Mouse (Mus musculus): ENCODE data around the gene Gm12166. TPM values are rescaled to one million over a fixed set of nuclear protein-coding genes. Genes with fewer than 3 reads are reported as not detected.

The Gm12166 gene
- polyA plus RNA-seq, 1 experiment from 2014 or later: 4.5 TPM

DNA sequence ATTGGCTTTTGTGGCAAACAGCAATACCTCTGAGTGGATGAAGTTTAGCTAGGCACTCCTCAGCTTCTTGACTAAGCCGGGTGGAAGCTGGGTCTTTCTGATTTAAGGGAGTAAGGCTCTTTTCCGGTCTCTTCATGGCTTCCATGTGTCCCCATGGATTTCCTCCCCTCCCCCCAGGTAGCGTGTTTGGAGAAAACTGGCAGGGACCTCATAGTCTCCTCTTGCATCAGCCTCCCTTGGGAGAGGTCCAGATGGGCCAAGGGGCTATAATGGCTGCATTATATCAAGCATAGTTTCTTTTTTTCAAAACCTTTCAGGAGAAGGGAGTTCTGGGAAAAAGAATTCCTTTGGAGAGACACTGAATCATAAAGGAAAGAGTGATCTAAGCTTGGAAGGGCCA is 32.4 kb upstream of the Gm12166 start:
- H3K4me1 ChIP-seq: peaks cover 68% of the 10 kb centered on the region
- no peak for ATAC-seq (ENCODE audit: borderline replicate concordance, extremely low read depth, low FRiP score, low TSS enrichment)
- H3K4me3 ChIP-seq: no peak overlapping the region
- no peaks in the 10 kb centered on the region for H3K36me3 ChIP-seq
- no peaks in the 10 kb centered on the region for H3K27me3 ChIP-seq
- H3K4me2 ChIP-seq: no peak overlapping the region
- WGBS: 54% methylated on average over 3 of the region's 3 CpGs
- no peak overlapping the region for H3K9ac ChIP-seq
- H3K27ac ChIP-seq: peak overlapping the region; percentile 74
- H3K9me3 ChIP-seq: no peaks in the 10 kb centered on the region

GRCm38 (mm10) chr11:46083835-46084444 is 31.8 kb upstream of the Gm12166 start:
- WGBS: 66% methylated on average over 11 of the region's 11 CpGs
- Histone ChIP-seq H3K4me2 (no peak overlapping the region), H3K36me3 (peaks cover under 1% of the 10 kb centered on the region; the same call in 1 of the 2 replicates), H3K9ac (no peak overlapping the region), H3K27ac (peak overlapping the region; percentile 74), H3K9me3 (no peaks in the 10 kb centered on the region), H3K4me1 (peaks cover 65% of the 10 kb centered on the region), H3K27me3 (no peaks in the 10 kb centered on the region), H3K4me3 (no peak overlapping the region)
- no peak for ATAC-seq (ENCODE audit: borderline replicate concordance, extremely low read depth, low FRiP score, low TSS enrichment)

DNA sequence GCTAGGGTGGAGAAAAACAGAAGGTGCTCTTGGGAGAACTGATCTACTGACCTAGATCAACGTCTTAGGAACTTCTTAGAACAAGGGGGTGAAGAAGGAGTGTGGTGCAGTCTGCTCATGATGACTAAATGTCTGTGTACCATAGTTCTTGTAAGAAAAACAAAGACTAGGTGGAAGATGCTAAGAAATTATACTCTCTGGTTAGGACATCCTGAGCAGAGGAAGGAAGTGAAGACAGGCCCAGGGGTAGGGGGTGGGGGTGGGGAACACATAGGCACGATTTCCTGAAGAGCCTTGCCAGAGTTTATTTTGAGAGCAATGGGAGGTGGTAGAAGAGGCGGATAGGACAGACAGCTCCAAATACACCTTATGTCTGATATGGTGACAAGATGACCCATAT is 31.3 kb upstream of the Gm12166 start:
- ATAC-seq (ENCODE audit: borderline replicate concordance, extremely low read depth, low FRiP score, low TSS enrichment): no peak
- H3K4me2 ChIP-seq: no peak overlapping the region
- peaks cover 5% of the 10 kb centered on the region; the same call in 1 of the 2 replicates for H3K36me3 ChIP-seq
- H3K4me1 ChIP-seq: peaks cover 61% of the 10 kb centered on the region
- no peak overlapping the region for H3K4me3 ChIP-seq
- no peaks in the 10 kb centered on the region for H3K9me3 ChIP-seq
- H3K9ac ChIP-seq: no peak overlapping the region
- H3K27me3 ChIP-seq: no peaks in the 10 kb centered on the region
- H3K27ac ChIP-seq: no peak overlapping the region
- WGBS: 47% methylated on average over 3 of the region's 3 CpGs

- Histone ChIP-seq H3K27ac (no peak overlapping the region), H3K9ac (no peak overlapping the region), H3K4me3 (no peak overlapping the region), H3K9me3 (no peaks in the 10 kb centered on the region), H3K4me1 (peaks cover 57% of the 10 kb centered on the region), H3K4me2 (no peak overlapping the region), H3K27me3 (no peaks in the 10 kb centered on the region), H3K36me3 (peaks cover 22% of the 10 kb centered on the region)
- no peak for ATAC-seq (ENCODE audit: borderline replicate concordance, extremely low read depth, low FRiP score, low TSS enrichment)
- WGBS: 68% methylated on average over 2 of the region's 2 CpGs
Observed at GRCm38 (mm10) chr11:46081075-46081474, 29.0 kb upstream of the Gm12166 start.

GRCm38 (mm10) chr11:46077732-46078375 is 25.7 kb upstream of the Gm12166 start:
- H3K36me3 ChIP-seq: peaks cover 22% of the 10 kb centered on the region
- H3K4me1 ChIP-seq: peaks cover 39% of the 10 kb centered on the region
- peak overlapping the region; percentile 25; the same call in 1 of the 2 replicates for H3K27ac ChIP-seq
- H3K27me3 ChIP-seq: no peaks in the 10 kb centered on the region
- H3K4me3 ChIP-seq: no peak overlapping the region
- no peaks in the 10 kb centered on the region for H3K9me3 ChIP-seq
- H3K4me2 ChIP-seq: no peak overlapping the region
- WGBS: 76% methylated on average over 7 of the region's 7 CpGs
- ATAC-seq (ENCODE audit: borderline replicate concordance, extremely low read depth, low FRiP score, low TSS enrichment): peak; percentile 70
- no peak overlapping the region for H3K9ac ChIP-seq

DNA sequence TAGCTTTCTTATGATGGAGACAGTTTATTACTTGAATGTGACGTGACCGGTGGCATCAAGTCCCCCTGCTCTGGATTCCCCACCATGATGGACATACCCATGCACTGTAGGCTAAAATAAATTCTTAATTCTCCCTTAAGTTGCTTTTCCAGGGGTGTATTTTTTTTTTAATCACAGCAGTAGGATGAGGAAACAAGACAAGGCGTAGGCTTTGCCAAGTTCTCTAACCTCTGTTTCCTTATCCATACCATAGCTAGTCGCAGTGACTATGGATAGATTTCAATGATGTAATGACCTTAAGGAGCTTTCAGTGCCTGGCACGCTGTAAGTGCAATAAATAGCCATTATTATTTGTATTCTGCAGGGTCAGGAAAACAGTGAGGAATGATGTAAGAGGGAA is 25.2 kb upstream of the Gm12166 start:
- Histone ChIP-seq H3K9me3 (no peaks in the 10 kb centered on the region), H3K4me3 (no peak overlapping the region), H3K4me1 (peaks cover 44% of the 10 kb centered on the region), H3K36me3 (peaks cover 22% of the 10 kb centered on the region), H3K9ac (no peak overlapping the region), H3K4me2 (no peak overlapping the region), H3K27ac (peak overlapping the region; percentile 25), H3K27me3 (no peaks in the 10 kb centered on the region)
- no peak for ATAC-seq (ENCODE audit: borderline replicate concordance, extremely low read depth, low FRiP score, low TSS enrichment)
- 78% methylated on average over 5 of the region's 5 CpGs for WGBS

GRCm38 (mm10) chr11:46076442-46077158 is 24.5 kb upstream of the Gm12166 start:
- H3K4me1 ChIP-seq: peaks cover 48% of the 10 kb centered on the region
- WGBS: 89% methylated on average over 11 of the region's 11 CpGs
- no peak overlapping the region for H3K9ac ChIP-seq
- no peak overlapping the region for H3K4me3 ChIP-seq
- H3K36me3 ChIP-seq: peaks cover 22% of the 10 kb centered on the region
- H3K4me2 ChIP-seq: no peak overlapping the region
- no peak for ATAC-seq (ENCODE audit: borderline replicate concordance, extremely low read depth, low FRiP score, low TSS enrichment)
- H3K27ac ChIP-seq: peak overlapping the region; percentile 25; the same call in 1 of the 2 replicates
- no peaks in the 10 kb centered on the region for H3K9me3 ChIP-seq
- no peaks in the 10 kb centered on the region for H3K27me3 ChIP-seq

GRCm38 (mm10) chr11:46075507-46075906 is 23.4 kb upstream of the Gm12166 start:
- no peak for ATAC-seq (ENCODE audit: borderline replicate concordance, extremely low read depth, low FRiP score, low TSS enrichment)
- H3K9ac ChIP-seq: no peak overlapping the region
- H3K9me3 ChIP-seq: no peaks in the 10 kb centered on the region
- no peak overlapping the region for H3K4me2 ChIP-seq
- H3K4me3 ChIP-seq: no peak overlapping the region
- H3K36me3 ChIP-seq: peaks cover 22% of the 10 kb centered on the region
- no peaks in the 10 kb centered on the region for H3K27me3 ChIP-seq
- 83% methylated on average over 3 of the region's 3 CpGs for WGBS
- peaks cover 48% of the 10 kb centered on the region for H3K4me1 ChIP-seq
- H3K27ac ChIP-seq: no peak overlapping the region

- H3K27ac ChIP-seq: peak overlapping the region; percentile 64
- peaks cover 54% of the 10 kb centered on the region for H3K4me1 ChIP-seq
- H3K9ac ChIP-seq: no peak overlapping the region
- no peaks in the 10 kb centered on the region for H3K27me3 ChIP-seq
- 85% methylated on average over 17 of the region's 17 CpGs for WGBS
- no peak overlapping the region for H3K4me3 ChIP-seq
- peaks cover 22% of the 10 kb centered on the region for H3K36me3 ChIP-seq
- no peak overlapping the region for H3K4me2 ChIP-seq
- H3K9me3 ChIP-seq: no peaks in the 10 kb centered on the region
- ATAC-seq (ENCODE audit: borderline replicate concordance, extremely low read depth, low FRiP score, low TSS enrichment): no peak
Observed at GRCm38 (mm10) chr11:46073850-46074688, 21.9 kb upstream of the Gm12166 start.

GRCm38 (mm10) chr11:46073061-46073849 is 21.1 kb upstream of the Gm12166 start:
- Histone ChIP-seq H3K4me2 (no peak overlapping the region), H3K4me1 (peaks cover 61% of the 10 kb centered on the region), H3K36me3 (peaks cover 16% of the 10 kb centered on the region), H3K9me3 (no peaks in the 10 kb centered on the region), H3K9ac (no peak overlapping the region), H3K4me3 (no peak overlapping the region), H3K27ac (peak overlapping the region; percentile 64), H3K27me3 (no peaks in the 10 kb centered on the region)
- no peak for ATAC-seq (ENCODE audit: borderline replicate concordance, extremely low read depth, low FRiP score, low TSS enrichment)
- WGBS: 58% methylated on average over 15 of the region's 15 CpGs

GRCm38 (mm10) chr11:46072466-46073060 is 20.4 kb upstream of the Gm12166 start:
- Histone ChIP-seq H3K27me3 (no peaks in the 10 kb centered on the region), H3K4me2 (no peak overlapping the region), H3K9ac (no peak overlapping the region), H3K4me1 (peaks cover 60% of the 10 kb centered on the region), H3K9me3 (no peaks in the 10 kb centered on the region), H3K36me3 (peaks cover 13% of the 10 kb centered on the region), H3K4me3 (no peak overlapping the region), H3K27ac (peak overlapping the region; percentile 64)
- no peak for ATAC-seq (ENCODE audit: borderline replicate concordance, extremely low read depth, low FRiP score, low TSS enrichment)
- 64% methylated on average over 8 of the region's 8 CpGs for WGBS
